Mouse (Mus musculus) megakaryocyte, embryonic 14.5 days (primary cell): Measurements from ENCODE around the gene Ltbp4.

Experiments
- FLI1 ChIP-seq: IDR thresholded peaks from 2 replicates; pipeline ENCODE4 v1.6.1; 2012; ENCODE audit warnings: low read length, inconsistent platforms, mixed read lengths
- GATA1 ChIP-seq: IDR thresholded peaks from 3 replicates; pipeline ENCODE4 v1.6.1; 2012; ENCODE audit warnings: mixed read lengths, low read length, inconsistent platforms, borderline replicate concordance

GRCm38 (mm10) chr7:27274916-27275315 is 62.6 kb downstream of the Ltbp4 start:
- no peak for TF ChIP-seq GATA1
- no peak for TF ChIP-seq FLI1
